Mouse (Mus musculus) intestine, postnatal 0 days (tissue): ENCODE data around the gene Grcc10. TPM values are rescaled to one million over a fixed set of nuclear protein-coding genes. Genes with fewer than 3 reads are reported as not detected.

Source experiments
- ATAC-seq: fragments of 200-750 bp; cut with Nextera tagmentation; 2 replicates; pipeline ENCODE4 v1.8.0; 2017; ENCODE audit warnings: mild to moderate bottlenecking, moderate TSS enrichment, moderate library complexity
- H3K27ac ChIP-seq: fragments of 300-500 bp; sonication (generic); 2 replicates; pipeline ENCODE4 v1.5.1; 2014; ENCODE audit warnings: mild to moderate bottlenecking, low read depth, low read length, moderate library complexity
- H3K27me3 ChIP-seq: fragments of 300-500 bp; sonication (generic); replicated peaks from 2 replicates; pipeline ENCODE4 v1.6.1; 2014; ENCODE audit warnings: low read length, mixed read lengths; ENCODE audit not compliant: control insufficient read depth, insufficient read depth
- H3K36me3 ChIP-seq: fragments of 300-500 bp; sonication (generic); 2 replicates; pipeline ENCODE4 v1.6.1; 2014; ENCODE audit warnings: mild to moderate bottlenecking, moderate library complexity; ENCODE audit not compliant: control insufficient read depth, insufficient read depth
- H3K4me1 ChIP-seq: fragments of 300-500 bp; sonication (generic); replicated peaks from 2 replicates; pipeline ENCODE4 v1.6.1; 2014; ENCODE audit warnings: antibody characterized with exemption, low read length, mixed read lengths; ENCODE audit not compliant: control insufficient read depth, insufficient read depth
- H3K4me2 ChIP-seq: fragments of 300-500 bp; sonication (generic); replicated peaks from 2 replicates; pipeline ENCODE4 v1.6.1; 2014; ENCODE audit warnings: low read depth, mild to moderate bottlenecking, moderate library complexity
- H3K4me3 ChIP-seq: fragments of 300-500 bp; sonication (generic); 2 replicates; pipeline ENCODE4 v1.5.1; 2014; ENCODE audit warnings: low read depth, low read length
- H3K9ac ChIP-seq: fragments of 300-500 bp; sonication (generic); 2 replicates; pipeline ENCODE4 v1.6.1; 2014; ENCODE audit warnings: mild to moderate bottlenecking, low read depth, low read length
- H3K9me3 ChIP-seq: fragments of 300-500 bp; sonication (generic); 2 replicates; pipeline ENCODE4 v1.6.1; 2016; ENCODE audit warnings: mixed run types; ENCODE audit not compliant: control insufficient read depth
- CTCF ChIP-seq: sonication (generic); IDR thresholded peaks from 2 replicates; pipeline ENCODE4 v1.5.1; 2016; ENCODE audit warnings: low read depth, mild to moderate bottlenecking, control low read depth, antibody characterized with exemption, moderate library complexity
- WGBS: fragments of 180-500 bp; shearing (Covaris S2); extraction: QIAGEN DNeasy Blood & Tissue Kit; methylation state at CpG from one replicate; pipeline ENCODE4 v1.1.7; 2014; 5-methylcytosine and 5-hydroxymethylcytosine counted together
- polyA plus RNA-seq: library from polyadenylated mRNA; unstranded; fragments of >200 nt; fragmentation: Nextera tagmentation; extraction: Ambion mirVana; gene quantifications from 2 replicates; pipeline ENCODE4 v1.2.1, GENCODE M21; 2015

Grcc10 gene
- polyA plus RNA-seq, 1 experiment from 2014 or later: 238 TPM

- Histone ChIP-seq H3K4me1 (no peaks in the 10 kb centered on the region), H3K27ac (no peak overlapping the region), H3K4me3 (no peak overlapping the region), H3K9ac (no peak overlapping the region), H3K36me3 (peaks cover 5% of the 10 kb centered on the region; the same call in 1 of the 2 replicates), H3K9me3 (no peaks in the 10 kb centered on the region), H3K27me3 (no peaks in the 10 kb centered on the region), H3K4me2 (no peak overlapping the region)
- 85% methylated on average over 10 of the region's 10 CpGs for WGBS
- no peak for ATAC-seq
- TF ChIP-seq CTCF: no peak
These were observed 16.7 kb downstream of the Grcc10 start for GRCm38 (mm10) chr6:124724472-124724871.

GRCm38 (mm10) chr6:124723541-124723940 lies 17.6 kb downstream of the Grcc10 start:
- no peak overlapping the region for H3K4me3 ChIP-seq
- H3K9ac ChIP-seq: no peak overlapping the region
- WGBS: 78% methylated on average over 8 of the region's 8 CpGs
- no peaks in the 10 kb centered on the region for H3K4me1 ChIP-seq
- H3K27me3 ChIP-seq: no peaks in the 10 kb centered on the region
- peaks cover 5% of the 10 kb centered on the region; the same call in 1 of the 2 replicates for H3K36me3 ChIP-seq
- no peak overlapping the region for H3K4me2 ChIP-seq
- no peaks in the 10 kb centered on the region for H3K9me3 ChIP-seq
- no peak for TF ChIP-seq CTCF
- H3K27ac ChIP-seq: no peak overlapping the region
- ATAC-seq: no peak

DNA sequence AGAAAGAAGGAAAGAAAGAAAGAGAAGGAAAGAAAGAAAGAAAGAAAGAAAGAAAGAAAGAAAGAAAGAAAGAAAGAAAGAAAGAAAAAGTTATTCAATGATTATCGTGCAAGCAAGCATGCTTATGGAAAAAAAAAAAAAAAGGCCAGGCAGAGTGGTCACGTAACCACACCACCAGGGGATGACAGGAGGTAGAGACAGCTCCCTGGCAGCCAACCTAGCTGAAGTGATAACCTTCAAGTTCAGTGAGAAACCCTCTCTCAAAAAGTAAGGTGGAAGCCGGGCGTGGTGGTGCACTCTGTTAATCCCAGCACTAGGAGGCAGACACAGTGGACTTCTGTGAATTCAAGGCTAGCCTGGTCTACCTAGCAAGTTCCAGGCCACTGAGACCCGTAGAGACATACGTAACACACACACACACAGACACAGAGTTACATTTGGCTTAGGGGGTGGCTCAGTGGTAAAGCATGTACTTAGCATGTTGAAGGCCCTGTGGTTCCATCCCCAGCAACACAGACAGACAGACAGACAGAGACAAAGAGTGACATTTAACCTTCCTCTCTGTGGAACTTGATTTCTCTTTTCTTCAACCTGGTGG lies 18.2 kb downstream of the Grcc10 start:
- TF ChIP-seq CTCF: no peak
- H3K4me1 ChIP-seq: no peaks in the 10 kb centered on the region
- no peaks in the 10 kb centered on the region for H3K27me3 ChIP-seq
- no peak overlapping the region for H3K4me3 ChIP-seq
- no peak for ATAC-seq
- H3K36me3 ChIP-seq: peaks cover 5% of the 10 kb centered on the region; the same call in 1 of the 2 replicates
- no peak overlapping the region for H3K9ac ChIP-seq
- H3K27ac ChIP-seq: no peak overlapping the region
- no peaks in the 10 kb centered on the region for H3K9me3 ChIP-seq
- no peak overlapping the region for H3K4me2 ChIP-seq
- WGBS: 77% methylated on average over 6 of the region's 6 CpGs

GRCm38 (mm10) chr6:124720904-124721303 lies 20.3 kb downstream of the Grcc10 start:
- H3K4me1 ChIP-seq: no peaks in the 10 kb centered on the region
- H3K4me2 ChIP-seq: peak overlapping the region; percentile 65
- peak overlapping the region; percentile 97 for H3K27ac ChIP-seq
- 0 out of 2 replicates have a peak overlapping the region, but pooled peaks have one; percentile 17 for H3K9ac ChIP-seq
- 32% methylated on average over 11 of the region's 11 CpGs for WGBS
- H3K27me3 ChIP-seq: no peaks in the 10 kb centered on the region
- ATAC-seq: peak; percentile 12; the same call in 1 of the 2 replicates
- H3K9me3 ChIP-seq: no peaks in the 10 kb centered on the region
- H3K4me3 ChIP-seq: peak overlapping the region; percentile 67; the same call in 1 of the 2 replicates
- peaks cover 8% of the 10 kb centered on the region for H3K36me3 ChIP-seq
- TF ChIP-seq CTCF: no peak

DNA sequence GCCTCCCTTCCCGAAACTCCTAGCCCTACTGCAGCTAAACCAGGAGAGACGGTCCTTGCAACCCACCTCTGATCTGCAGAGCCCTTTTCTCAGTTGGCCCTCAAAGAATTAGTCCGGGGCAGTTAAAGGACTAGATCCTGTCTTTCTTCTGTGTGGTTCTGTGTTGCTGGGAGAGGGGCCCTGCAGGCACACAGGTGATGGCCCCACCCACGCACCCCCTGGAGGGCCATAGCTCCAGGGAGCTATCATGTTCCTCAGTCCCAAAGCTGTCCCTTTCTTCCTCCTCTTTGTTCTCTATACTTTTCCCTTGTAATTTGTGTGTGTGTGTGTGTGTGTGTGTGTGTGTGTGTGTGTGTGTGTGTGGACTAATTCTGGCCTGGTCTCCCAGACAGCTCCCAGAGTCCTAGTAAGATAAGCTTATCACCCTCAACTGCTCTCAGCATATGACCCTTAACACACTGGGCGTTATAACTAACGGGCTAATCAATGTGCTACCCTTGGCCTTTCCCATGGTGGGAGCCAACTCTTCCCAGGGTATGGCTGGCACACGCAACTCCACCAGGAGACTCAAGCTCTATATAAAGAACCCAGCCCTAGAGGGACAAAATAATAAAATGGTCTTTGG lies 21.7 kb downstream of the Grcc10 start:
- H3K27me3 ChIP-seq: no peaks in the 10 kb centered on the region
- peak overlapping the region; percentile 97 for H3K27ac ChIP-seq
- peaks cover 22% of the 10 kb centered on the region for H3K36me3 ChIP-seq
- peak overlapping the region; percentile 65 for H3K4me2 ChIP-seq
- TF ChIP-seq CTCF: peak; percentile 54
- ATAC-seq: peak; percentile 28
- WGBS: 44% methylated on average over 7 of the region's 7 CpGs
- peak overlapping the region; percentile 78 for H3K9ac ChIP-seq
- no peaks in the 10 kb centered on the region for H3K9me3 ChIP-seq
- H3K4me1 ChIP-seq: no peaks in the 10 kb centered on the region
- peak overlapping the region; percentile 67 for H3K4me3 ChIP-seq

- Histone ChIP-seq H3K27me3 (no peaks in the 10 kb centered on the region), H3K4me3 (peak overlapping the region; percentile 67), H3K9me3 (no peaks in the 10 kb centered on the region), H3K9ac (peak overlapping the region; percentile 78), H3K4me2 (peak overlapping the region; percentile 65), H3K4me1 (no peaks in the 10 kb centered on the region), H3K27ac (peak overlapping the region; percentile 97), H3K36me3 (peaks cover 28% of the 10 kb centered on the region)
- TF ChIP-seq CTCF: no peak
- 33% methylated on average over 15 of the region's 16 CpGs for WGBS
- ATAC-seq: peak; percentile 88
These were observed 22.5 kb downstream of the Grcc10 start for GRCm38 (mm10) chr6:124718703-124719102.
